Mouse (Mus musculus) myocyte (in vitro differentiated cells): Measurements from ENCODE around the gene Insl6. TPM values are rescaled to one million over a fixed set of nuclear protein-coding genes. Genes with fewer than 3 reads are reported as not detected.

Experiments
- H3K27me3 ChIP-seq: one replicate; pipeline ENCODE4 v1.6.1; 2011; ENCODE audit not compliant: control insufficient read depth, insufficient read depth, insufficient read length
- H3K36me3 ChIP-seq: one replicate; pipeline ENCODE4 v1.6.1; 2011; ENCODE audit not compliant: control insufficient read depth, insufficient read depth
- H3K4me2 ChIP-seq: one replicate; pipeline ENCODE4 v1.6.1; 2011; ENCODE audit warnings: low read depth, control low read depth
- H3K4me3 ChIP-seq: one replicate; pipeline ENCODE4 v1.5.1; 2011; ENCODE audit warnings: mild to moderate bottlenecking, control low read depth, moderate library complexity
- H3K79me2 ChIP-seq: one replicate; pipeline ENCODE4 v1.6.1; 2011; ENCODE audit not compliant: control insufficient read depth, insufficient read depth
- H3ac ChIP-seq: one replicate; pipeline ENCODE4 v1.6.1; 2011; ENCODE audit not compliant: control insufficient read depth, insufficient read length
- CEBPB ChIP-seq: IDR thresholded peaks from 2 replicates; pipeline ENCODE4 v1.6.1; 2011; ENCODE audit warnings: mild to moderate bottlenecking, moderate library complexity; ENCODE audit not compliant: poor library complexity, insufficient read depth, severe bottlenecking
- E2F4 ChIP-seq: IDR thresholded peaks from one replicate; pipeline ENCODE4 v1.6.1; 2011; ENCODE audit warnings: mild to moderate bottlenecking, control low read depth, moderate library complexity; ENCODE audit not compliant: insufficient read depth
- MAX ChIP-seq: IDR thresholded peaks from one replicate; pipeline ENCODE4 v1.6.1; 2011; ENCODE audit warnings: low read depth, mild to moderate bottlenecking, control low read depth
- MYOD1 ChIP-seq, 3 experiments: IDR thresholded peaks; one replicate each; pipeline ENCODE4 v1.6.1; 2011; ENCODE audit warnings: control low read depth in 2 of 3, low read depth in 2 of 3, mild to moderate bottlenecking in 2 of 3, moderate library complexity in 1 of 3; ENCODE audit not compliant: insufficient read length in 2 of 3, control insufficient read depth in 1 of 3
- MYOG ChIP-seq, 3 experiments: IDR thresholded peaks; one replicate each; pipeline ENCODE4 v1.6.1; 2011; ENCODE audit warnings: control low read depth in 2 of 3, low read depth in 2 of 3, mild to moderate bottlenecking in 2 of 3; ENCODE audit not compliant: insufficient read length in 2 of 3, control insufficient read depth in 1 of 3, insufficient read depth in 1 of 3
- POLR2A ChIP-seq: IDR thresholded peaks from one replicate; pipeline ENCODE4 v1.6.1; 2011; ENCODE audit warnings: low read depth, mild to moderate bottlenecking, control low read depth, moderate library complexity; ENCODE audit not compliant: insufficient read length
- POLR2AphosphoS2 ChIP-seq: IDR thresholded peaks from one replicate; pipeline ENCODE4 v1.6.1; 2011; ENCODE audit warnings: low read depth, control low read depth; ENCODE audit not compliant: insufficient read length
- REST ChIP-seq: IDR thresholded peaks from one replicate; pipeline ENCODE4 v1.6.1; 2011; ENCODE audit warnings: mild to moderate bottlenecking, control low read depth, moderate library complexity; ENCODE audit not compliant: insufficient read depth, insufficient read length
- SRF ChIP-seq: IDR thresholded peaks from one replicate; pipeline ENCODE4 v1.6.1; 2011; ENCODE audit warnings: low read depth; ENCODE audit not compliant: control insufficient read depth, insufficient read length
- TCF12 ChIP-seq: IDR thresholded peaks from one replicate; pipeline ENCODE4 v1.6.1; 2011; ENCODE audit warnings: mild to moderate bottlenecking, control low read depth; ENCODE audit not compliant: poor library complexity, insufficient read depth, severe bottlenecking
- TCF3 ChIP-seq: IDR thresholded peaks from one replicate; pipeline ENCODE4 v1.6.1; 2011; ENCODE audit warnings: low read depth, control low read depth; ENCODE audit not compliant: insufficient read length
- USF1 ChIP-seq: IDR thresholded peaks from one replicate; pipeline ENCODE4 v1.6.1; 2011; ENCODE audit warnings: low read depth, mild to moderate bottlenecking, control low read depth, moderate library complexity
- polyA plus RNA-seq: library from polyadenylated mRNA; unstranded; fragments of >200 nt; fragmentation: generic; extraction: Trizol; gene quantifications from one replicate; pipeline ENCODE4 v1.2.1, GENCODE M21; 2012; ENCODE audit warnings: missing spikeins

Gene Insl6
- polyA plus RNA-seq, 1 experiment = 1.9 TPM

DNA sequence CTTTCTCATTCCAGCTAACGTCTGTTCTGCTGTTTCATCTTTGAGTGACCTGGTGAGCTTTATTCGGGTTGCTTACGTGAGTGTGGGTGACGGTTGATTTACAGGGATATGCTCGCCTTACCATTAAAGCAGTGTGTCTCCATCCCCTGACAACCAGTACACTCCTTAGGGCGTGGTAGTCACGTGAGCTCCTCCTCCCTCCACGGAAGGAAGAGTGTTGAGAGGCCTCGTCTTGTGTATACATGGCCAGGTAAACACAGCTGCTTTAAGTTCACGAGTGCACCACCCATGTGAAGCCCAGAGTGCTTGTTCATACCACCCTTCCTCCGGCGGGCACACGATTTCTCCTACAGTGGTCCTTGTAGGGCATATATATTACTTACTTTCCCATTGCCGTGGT lies 33.6 kb downstream of the Insl6 start:
- Histone ChIP-seq H3K79me2 (no peaks in the 10 kb centered on the region), H3K4me3 (no peak overlapping the region), H3K27me3 (no peaks in the 10 kb centered on the region), H3ac (no peak overlapping the region), H3K4me2 (no peak overlapping the region), H3K36me3 (peaks cover 3% of the 10 kb centered on the region)
- TF ChIP-seq POLR2AphosphoS2 (no peak), POLR2A (no peak), MYOD1 (IDR thresholded peaks at IDR 0.05; ENCODE audit: control insufficient read depth in 1 of 3, insufficient read length in 2 of 3, low read depth in 2 of 3) (no peak), TCF3 (no peak), TCF12 (no peak), SRF (no peak), CEBPB (no peak), MYOG (IDR thresholded peaks at IDR 0.05; ENCODE audit: control insufficient read depth in 1 of 3, insufficient read depth in 1 of 3, insufficient read length in 2 of 3, low read depth in 2 of 3) (no peak), REST (no peak), MAX (no peak), E2F4 (no peak), USF1 (no peak)

DNA sequence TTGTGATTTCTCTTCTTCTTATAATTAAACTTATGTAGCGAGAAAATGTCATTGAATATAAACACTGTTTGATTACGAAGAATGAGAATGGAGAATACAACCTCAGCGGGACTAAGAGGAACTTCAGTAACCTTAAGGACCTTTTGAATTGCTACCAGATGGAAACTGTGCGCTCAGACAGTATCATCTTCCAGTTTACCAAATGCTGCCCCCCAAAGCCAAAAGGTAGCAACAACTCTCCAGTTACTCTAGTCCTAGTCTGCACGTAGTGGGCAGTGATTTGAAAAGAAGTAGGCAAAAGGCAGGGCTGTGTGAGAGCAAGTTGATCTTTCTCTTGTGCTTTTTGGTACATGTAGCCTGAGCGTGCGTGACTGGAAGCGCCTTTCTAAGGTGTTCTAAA lies 37.3 kb downstream of the Insl6 start:
- H3K27me3 ChIP-seq = no peaks in the 10 kb centered on the region
- H3K36me3 ChIP-seq = peaks cover 3% of the 10 kb centered on the region
- no peak overlapping the region for H3K4me2 ChIP-seq
- H3K4me3 ChIP-seq = no peak overlapping the region
- H3K79me2 ChIP-seq = no peaks in the 10 kb centered on the region
- TF ChIP-seq POLR2A (no peak), TCF3 (no peak), TCF12 (no peak), MAX (no peak), SRF (no peak), E2F4 (no peak), REST (no peak), CEBPB (no peak), POLR2AphosphoS2 (no peak), MYOD1 (IDR thresholded peaks at IDR 0.05; ENCODE audit: control insufficient read depth in 1 of 3, insufficient read length in 2 of 3, low read depth in 2 of 3) (no peak), USF1 (no peak)
- no peak overlapping the region for H3ac ChIP-seq

DNA sequence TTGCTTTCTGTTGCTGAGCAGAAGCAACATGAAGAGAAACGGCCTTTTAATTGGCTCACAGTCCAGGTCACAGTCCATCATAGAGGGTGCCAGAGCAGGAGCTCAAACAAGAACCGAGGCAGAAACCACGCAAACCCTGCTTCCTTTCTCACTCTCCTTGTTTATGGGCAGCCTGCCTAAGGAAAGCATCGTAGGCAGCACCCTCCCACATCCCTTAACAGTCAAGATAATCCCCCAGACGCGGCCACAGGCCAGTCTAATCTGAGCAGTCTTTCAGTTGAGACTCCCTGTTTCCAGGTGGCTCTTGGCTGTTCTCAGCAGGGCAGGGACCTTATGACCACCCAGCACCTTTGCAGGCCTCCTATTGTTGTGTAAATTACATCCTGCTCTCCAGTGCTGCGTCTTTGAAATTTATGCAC lies 39.7 kb downstream of the Insl6 start:
- H3K27me3 ChIP-seq = no peaks in the 10 kb centered on the region
- H3K79me2 ChIP-seq = no peaks in the 10 kb centered on the region
- H3K36me3 ChIP-seq = peaks cover 3% of the 10 kb centered on the region
- H3K4me3 ChIP-seq = no peak overlapping the region
- H3K4me2 ChIP-seq = no peak overlapping the region
- no peak overlapping the region for H3ac ChIP-seq
- no peak for TF ChIP-seq CEBPB
- TF ChIP-seq TCF3 = no peak

DNA sequence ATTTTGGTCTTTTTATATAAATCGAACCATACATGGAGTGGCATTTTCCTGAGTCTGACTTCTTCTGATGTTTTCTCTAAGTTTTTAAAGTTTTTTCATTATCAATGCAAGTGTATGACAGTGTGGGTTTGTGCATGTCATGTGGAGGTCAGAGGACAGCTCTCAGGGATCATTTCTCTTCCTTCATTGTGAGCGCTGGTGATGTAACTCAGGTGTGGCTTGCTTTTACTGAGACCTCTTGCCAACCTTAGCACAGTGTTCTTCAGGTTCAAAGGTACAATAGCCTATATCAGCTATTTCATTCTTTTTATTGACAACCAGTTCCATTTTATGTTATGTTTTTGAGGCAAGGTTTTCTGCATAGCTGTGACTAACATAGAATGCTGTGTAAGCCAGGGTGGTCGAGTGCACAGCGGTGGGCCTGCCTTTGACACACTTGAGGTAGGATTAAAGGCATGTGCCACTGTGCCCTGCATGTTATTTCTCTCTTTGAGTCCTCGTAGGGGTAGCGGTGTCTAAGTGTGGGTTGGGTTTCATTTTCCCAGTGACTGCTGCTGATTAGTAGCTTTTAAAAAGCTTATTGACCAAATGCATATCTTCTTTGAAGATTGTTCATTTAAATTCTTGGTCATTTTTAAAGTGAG lies 46.1 kb downstream of the Insl6 start:
- H3K4me3 ChIP-seq = no peak overlapping the region
- TF ChIP-seq MYOG (IDR thresholded peaks at IDR 0.05; ENCODE audit: control insufficient read depth in 1 of 3, insufficient read depth in 1 of 3, insufficient read length in 2 of 3, low read depth in 2 of 3) (no peak), TCF12 (no peak), REST (no peak), USF1 (no peak), POLR2AphosphoS2 (no peak), MYOD1 (IDR thresholded peaks at IDR 0.05; ENCODE audit: control insufficient read depth in 1 of 3, insufficient read length in 2 of 3, low read depth in 2 of 3) (no peak)
- H3K27me3 ChIP-seq = no peaks in the 10 kb centered on the region
- no peaks in the 10 kb centered on the region for H3K79me2 ChIP-seq
- no peak overlapping the region for H3K4me2 ChIP-seq
- peaks cover 7% of the 10 kb centered on the region for H3K36me3 ChIP-seq
- no peak overlapping the region for H3ac ChIP-seq

DNA sequence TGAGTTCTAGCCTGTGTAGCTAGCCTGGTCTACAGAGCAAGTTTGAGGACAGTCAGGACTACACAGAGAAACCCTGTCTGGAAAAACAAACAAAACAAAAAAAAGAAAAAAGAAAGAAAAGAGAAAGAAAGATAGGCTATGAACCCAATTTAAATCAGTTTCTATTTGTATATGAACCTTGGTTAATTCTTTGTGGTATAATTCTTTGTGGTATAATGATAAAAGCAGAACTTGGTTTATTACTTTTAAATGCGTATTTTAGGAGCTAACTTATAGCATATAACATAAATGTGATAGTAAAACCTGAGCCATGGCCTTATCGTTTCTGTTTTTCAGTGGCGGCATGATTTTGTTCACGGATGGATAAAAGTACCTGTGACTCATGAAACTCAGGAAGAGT lies 48.7 kb downstream of the Insl6 start:
- no peak overlapping the region for H3K4me3 ChIP-seq
- TF ChIP-seq MAX (no peak), REST (no peak), MYOG (IDR thresholded peaks at IDR 0.05; ENCODE audit: control insufficient read depth in 1 of 3, insufficient read depth in 1 of 3, insufficient read length in 2 of 3, low read depth in 2 of 3) (no peak), POLR2A (no peak), USF1 (no peak), MYOD1 (IDR thresholded peaks at IDR 0.05; ENCODE audit: control insufficient read depth in 1 of 3, insufficient read length in 2 of 3, low read depth in 2 of 3) (no peak), TCF3 (no peak), POLR2AphosphoS2 (no peak), SRF (no peak), TCF12 (no peak), E2F4 (no peak), CEBPB (no peak)
- H3K27me3 ChIP-seq = no peaks in the 10 kb centered on the region
- no peak overlapping the region for H3ac ChIP-seq
- H3K79me2 ChIP-seq = no peaks in the 10 kb centered on the region
- H3K4me2 ChIP-seq = no peak overlapping the region
- H3K36me3 ChIP-seq = peaks cover 7% of the 10 kb centered on the region
